Mouse (Mus musculus) heart, postnatal 14 days (tissue): ENCODE results near the gene Clock. TPM values are rescaled to one million over a fixed set of nuclear protein-coding genes. Genes with fewer than 3 reads are reported as not detected.

Source experiments
- DNase-seq, 2 experiments: peaks; one replicate each; pipeline ENCODE4 v3.0.0; 2021 to 2022
- intact Hi-C: fragments of 180-260 bp; cut with DNase I; formaldehyde crosslinking; loops from one replicate; pipeline ENCODE4 v1.15.1; 2025
- total RNA-seq, 2 experiments: library from RNA; stranded (reverse); gene quantifications; 2 replicates each; pipeline ENCODE4 v1.2.3; 2021

Clock gene
- total RNA-seq, 2 experiments from 2014 or later: 33.5 to 34.0 TPM

- intact Hi-C loops: no loop called here
- DNase-seq: no peak
These were observed 17.5 kb downstream of the Clock start for GRCm38 (mm10) chr5:76287062-76287461.

DNA sequence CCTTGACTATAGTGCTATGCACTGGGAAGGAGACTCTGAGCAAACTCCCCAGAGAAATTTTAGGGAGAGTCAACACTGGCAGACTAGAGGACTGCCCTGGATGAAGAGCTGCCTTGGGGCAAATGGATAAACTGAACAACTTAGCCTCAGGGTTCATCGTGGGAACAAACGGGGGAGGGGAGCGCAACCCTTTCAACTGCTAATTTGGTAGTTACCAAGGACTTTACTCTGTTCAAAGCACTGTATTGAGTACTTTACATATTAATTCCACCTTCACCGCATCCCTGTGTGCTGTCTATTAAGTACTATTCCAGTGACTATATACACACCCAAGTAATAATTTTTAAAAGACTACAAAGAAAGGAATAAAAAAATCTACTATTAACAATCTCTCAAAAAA lies 18.9 kb downstream of the Clock start:
- intact Hi-C loops: no loop called here
- DNase-seq: no peak

DNA sequence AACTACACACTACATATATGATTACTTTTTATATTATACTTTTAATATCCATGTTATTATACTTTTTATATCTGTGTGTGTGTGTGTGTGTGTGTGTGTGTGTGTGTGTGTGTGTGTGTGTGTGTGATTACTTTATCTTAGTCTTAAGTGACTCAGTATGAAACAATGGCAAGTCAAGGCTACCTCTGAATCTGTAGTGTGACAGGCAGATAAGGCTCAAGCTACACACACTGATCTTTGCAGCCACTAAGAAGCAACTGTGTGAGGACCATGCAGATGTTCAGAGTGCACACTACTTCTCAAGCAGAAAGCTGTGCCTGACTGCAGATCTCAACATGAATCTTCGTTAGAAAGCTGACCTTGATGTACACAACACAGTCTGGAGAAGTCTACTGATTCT lies 20.7 kb downstream of the Clock start:
- intact Hi-C loops: no loop called here
- DNase-seq: no peak

DNA sequence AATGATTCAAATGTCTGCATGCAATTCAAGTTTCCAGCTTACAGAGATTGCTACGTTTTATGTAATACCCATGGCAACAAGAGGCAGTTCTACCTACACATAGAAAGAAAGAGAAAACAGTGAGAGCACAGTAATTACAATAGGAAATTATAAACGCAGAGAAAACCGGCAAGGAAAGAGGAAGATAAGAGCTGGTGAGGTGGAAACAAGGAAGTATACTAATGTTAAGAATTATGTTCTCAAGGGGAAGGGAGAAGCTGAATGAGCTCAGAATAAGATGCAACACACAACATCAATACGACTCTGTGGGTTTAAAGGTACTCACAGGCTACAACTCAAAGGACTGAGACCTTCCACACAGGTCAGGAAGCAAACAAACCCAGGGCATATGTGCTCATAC lies 29.6 kb downstream of the Clock start:
- DNase-seq: no peak
- intact Hi-C loops: no loop called here

DNA sequence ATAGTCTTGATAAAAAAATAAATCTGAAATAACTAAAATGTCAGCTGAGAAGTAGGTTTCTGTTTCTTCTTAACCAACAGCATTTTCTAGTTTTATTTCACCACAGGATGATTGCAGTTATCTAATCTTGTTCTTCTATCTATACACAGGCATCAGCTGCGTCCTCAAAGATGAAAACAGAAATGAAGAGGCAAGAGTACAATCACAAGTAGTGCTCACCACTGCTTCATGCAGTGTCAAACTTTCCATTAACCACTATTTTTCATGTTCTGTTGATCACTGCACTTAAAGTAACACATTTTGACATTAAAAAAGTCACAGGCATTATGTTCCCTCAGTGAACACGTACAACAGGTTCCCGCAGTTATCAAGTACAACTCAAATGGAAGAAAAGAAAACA lies 53.6 kb downstream of the Clock start:
- DNase-seq: no peak
- intact Hi-C loops: no loop called here

DNA sequence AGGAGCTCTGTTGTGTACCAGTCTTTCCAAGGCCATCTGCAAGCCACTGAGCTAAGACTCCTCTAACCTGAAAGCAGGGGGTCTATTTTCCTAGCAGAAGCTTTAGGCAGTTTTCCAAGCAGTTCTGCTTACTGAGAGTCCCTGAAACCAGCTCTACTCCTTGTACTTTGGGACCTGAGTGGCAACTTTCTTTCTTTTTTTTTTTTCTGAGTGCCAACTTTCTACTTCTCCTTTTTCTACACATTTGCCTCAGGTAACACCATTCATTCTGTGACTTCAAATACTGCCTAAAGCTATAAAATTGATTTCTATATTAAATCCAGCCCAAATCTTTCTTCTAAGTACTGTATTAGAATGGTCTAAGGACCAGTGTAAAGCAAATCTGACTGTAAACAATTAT lies 58.1 kb downstream of the Clock start:
- intact Hi-C loops: loop anchor here (10.0 kb wide), 1 partner anchor 168 kb away; no protein-coding TSS in a partner anchor

DNA sequence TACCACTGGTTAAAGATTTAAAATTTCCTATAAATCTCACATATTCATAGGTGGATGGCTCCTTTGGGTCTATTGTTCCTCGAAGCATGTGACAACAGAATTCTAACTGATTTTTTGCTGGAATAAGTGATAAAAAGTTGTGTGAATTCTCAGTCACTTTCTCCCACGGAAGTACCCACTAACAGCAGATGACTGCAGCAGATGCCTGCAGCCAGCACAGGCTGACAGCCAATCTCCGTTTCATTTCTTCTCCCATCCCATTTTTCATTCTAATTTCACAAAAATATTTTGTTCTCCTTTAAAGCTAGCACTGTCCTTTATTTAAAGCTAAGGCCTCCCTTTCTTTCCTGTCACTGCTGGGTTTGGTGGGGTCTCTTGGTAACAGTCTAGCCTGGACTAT lies 59.2 kb downstream of the Clock start:
- no peak for DNase-seq
- intact Hi-C loops: loop anchor here (10.0 kb wide), 1 partner anchor 169 kb away; no protein-coding TSS in a partner anchor

More for the DNA sequence above, 58.1 kb downstream of the Clock start:
- no peak for DNase-seq

DNA sequence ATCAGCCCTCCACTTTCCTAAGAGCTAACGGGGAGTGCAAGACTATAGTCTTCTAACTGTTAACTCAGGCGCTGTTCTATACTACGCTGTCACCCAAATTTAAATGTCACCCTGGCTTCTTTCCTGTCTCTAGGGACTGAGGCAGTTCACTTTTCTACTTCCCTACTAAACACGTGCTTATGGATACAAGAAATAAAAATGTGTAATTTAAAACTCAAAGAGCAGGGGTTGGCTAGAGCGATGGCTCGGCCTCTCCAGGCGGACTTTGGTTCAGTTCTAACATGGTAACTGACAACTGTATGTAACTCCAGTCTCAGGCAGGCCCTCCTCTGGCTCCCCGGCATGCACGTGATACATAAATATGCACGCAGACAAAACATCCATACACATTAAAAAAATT lies 60.2 kb downstream of the Clock start:
- intact Hi-C loops: loop anchor here (10.0 kb wide), 1 partner anchor 170 kb away; no protein-coding TSS in a partner anchor

DNA sequence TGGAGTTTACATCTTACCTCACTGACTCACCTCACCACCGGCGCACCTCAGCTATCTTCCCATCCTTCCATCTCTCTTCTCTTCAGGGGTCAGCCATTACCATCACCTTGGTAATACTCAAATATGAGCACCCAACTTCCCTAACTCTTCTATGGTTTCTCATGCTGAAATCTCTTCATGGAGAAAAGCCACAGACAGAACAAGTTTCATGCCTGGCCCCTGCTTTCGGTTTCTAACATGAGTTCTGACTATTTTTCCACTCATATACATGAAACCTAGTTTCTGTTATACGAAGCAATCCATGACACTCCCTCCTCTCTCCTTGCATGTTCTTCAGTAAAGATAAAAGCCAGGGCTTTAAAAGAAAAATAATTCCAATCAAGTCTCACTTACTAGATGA lies 60.7 kb downstream of the Clock start:
- intact Hi-C loops: loop anchor here (10.0 kb wide), 1 partner anchor 171 kb away; no protein-coding TSS in a partner anchor

More for the DNA sequence above, 60.2 kb downstream of the Clock start:
- no peak for DNase-seq

GRCm38 (mm10) chr5:76243274-76243673 lies 61.3 kb downstream of the Clock start:
- no peak for DNase-seq
- intact Hi-C loops: loop anchor here (10.0 kb wide), 1 partner anchor 172 kb away; no protein-coding TSS in a partner anchor

More for the DNA sequence above, 60.7 kb downstream of the Clock start:
- no peak for DNase-seq

GRCm38 (mm10) chr5:76231171-76231855 lies 73.3 kb downstream of the Clock start:
- intact Hi-C loops: no loop called here
- DNase-seq: no peak

DNA sequence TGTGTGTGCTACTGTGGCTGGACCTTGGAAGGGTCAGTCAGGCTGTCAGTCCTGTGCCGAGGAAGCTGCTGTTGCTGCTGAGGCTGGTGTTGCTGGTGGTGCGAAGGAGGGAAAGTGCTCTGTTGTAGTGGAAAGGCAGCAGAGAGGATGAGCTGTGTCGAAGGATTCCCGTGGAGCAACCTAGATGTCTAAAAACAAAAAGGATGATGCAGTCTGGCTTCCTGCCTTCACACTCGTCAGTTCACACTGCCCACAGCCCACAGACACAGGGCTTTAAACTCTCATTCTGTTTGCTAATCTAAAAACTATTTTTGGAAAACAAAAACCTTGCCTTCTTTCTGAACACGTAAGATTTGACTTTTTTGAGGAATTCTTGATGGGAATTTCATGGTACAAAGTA lies 87.9 kb downstream of the Clock start:
- intact Hi-C loops: no loop called here
- DNase-seq: no peak

DNA sequence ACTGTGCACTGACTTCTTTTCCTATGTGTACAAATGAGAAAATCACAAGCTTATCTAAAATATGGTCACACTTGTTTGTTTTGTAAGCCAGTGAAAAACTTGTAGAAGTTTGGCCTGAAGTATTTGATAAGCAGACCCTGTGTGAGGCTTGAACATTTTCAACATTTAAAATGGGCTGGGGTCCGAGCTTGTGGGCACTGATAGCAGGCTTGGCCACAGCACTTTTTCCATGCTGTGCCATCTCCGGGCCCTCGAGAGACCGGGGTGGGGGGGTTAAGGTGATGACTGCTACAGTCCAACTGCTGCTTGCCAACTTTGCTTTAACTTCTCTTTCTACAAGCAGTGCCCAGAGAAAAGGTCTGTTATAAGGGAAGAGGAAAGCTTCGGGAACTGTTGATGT lies 96.5 kb downstream of the Clock start:
- DNase-seq: no peak
- intact Hi-C loops: loop anchor here (5.0 kb wide), 1 partner anchor 346 kb away; no protein-coding TSS in a partner anchor

GRCm38 (mm10) chr5:76205886-76206285 lies 98.7 kb downstream of the Clock start:
- no peak for DNase-seq
- intact Hi-C loops: loop anchor here (5.0 kb wide), 1 partner anchor 344 kb away; no protein-coding TSS in a partner anchor

DNA sequence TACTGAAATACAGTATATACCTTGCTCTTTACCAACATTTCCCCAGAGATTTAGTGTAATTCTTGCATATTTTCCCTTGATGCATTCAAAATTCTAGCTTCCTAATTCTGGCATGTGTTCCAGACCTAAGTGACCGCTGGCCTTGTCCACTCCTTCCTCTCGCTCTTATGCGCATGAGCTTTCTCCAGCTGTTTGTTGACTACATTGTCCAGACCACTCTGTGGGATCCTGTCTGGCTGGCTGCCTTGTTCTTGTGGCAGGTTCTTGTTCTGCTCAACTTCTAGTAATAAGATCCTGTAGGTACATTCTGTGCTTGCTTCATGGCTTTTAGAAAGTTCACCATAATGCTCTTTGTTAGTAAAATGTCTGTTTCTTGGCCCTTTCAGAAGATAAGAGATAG lies 101.4 kb downstream of the Clock start:
- peak; percentile 22 to 31 for DNase-seq
- intact Hi-C loops: no loop called here

DNA sequence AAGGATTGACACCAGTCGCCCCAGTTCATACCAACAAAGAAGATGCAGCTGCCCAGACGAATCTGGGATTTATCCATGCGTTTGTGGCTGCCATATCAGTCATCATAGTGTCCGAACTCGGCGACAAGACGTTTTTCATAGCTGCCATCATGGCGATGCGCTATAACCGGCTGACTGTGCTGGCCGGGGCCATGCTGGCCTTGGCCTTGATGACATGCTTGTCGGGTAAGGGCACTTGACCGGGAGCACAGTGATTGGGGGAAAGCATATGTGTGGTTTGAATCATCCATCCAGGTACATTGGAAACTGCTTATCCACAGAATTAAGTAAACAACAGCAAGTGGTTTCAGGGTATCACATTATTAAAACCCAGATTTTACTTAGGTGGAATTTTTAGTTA lies 105.2 kb downstream of the Clock start:
- DNase-seq: no peak
- intact Hi-C loops: no loop called here

- intact Hi-C loops: no loop called here
- no peak for DNase-seq
These were observed 110.1 kb downstream of the Clock start for GRCm38 (mm10) chr5:76194377-76194945.

DNA sequence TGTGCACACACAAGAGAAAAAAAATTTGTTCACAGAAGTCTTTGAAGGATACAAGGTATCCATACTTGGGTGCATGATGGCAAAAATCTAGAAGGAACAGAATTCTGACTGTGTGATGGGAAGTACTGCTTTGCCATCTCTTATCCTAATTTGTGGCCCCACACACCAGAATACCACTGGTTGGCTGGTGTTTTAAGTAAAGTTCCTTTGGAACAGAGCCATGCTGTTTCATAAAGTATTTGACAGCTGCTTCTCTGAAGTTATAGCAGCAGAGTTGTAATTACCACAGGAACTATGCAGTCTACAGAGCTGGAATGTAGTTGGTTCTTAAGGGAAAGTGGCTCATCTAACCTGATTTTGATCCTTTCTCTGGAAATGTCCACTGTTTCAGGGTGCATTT lies 111.5 kb downstream of the Clock start:
- intact Hi-C loops: no loop called here
- DNase-seq: no peak

- DNase-seq: no peak
- intact Hi-C loops: no loop called here
These were observed 114.0 kb downstream of the Clock start for GRCm38 (mm10) chr5:76190609-76191008.

GRCm38 (mm10) chr5:76187885-76188284 lies 116.7 kb downstream of the Clock start:
- intact Hi-C loops: no loop called here
- DNase-seq: no peak

DNA sequence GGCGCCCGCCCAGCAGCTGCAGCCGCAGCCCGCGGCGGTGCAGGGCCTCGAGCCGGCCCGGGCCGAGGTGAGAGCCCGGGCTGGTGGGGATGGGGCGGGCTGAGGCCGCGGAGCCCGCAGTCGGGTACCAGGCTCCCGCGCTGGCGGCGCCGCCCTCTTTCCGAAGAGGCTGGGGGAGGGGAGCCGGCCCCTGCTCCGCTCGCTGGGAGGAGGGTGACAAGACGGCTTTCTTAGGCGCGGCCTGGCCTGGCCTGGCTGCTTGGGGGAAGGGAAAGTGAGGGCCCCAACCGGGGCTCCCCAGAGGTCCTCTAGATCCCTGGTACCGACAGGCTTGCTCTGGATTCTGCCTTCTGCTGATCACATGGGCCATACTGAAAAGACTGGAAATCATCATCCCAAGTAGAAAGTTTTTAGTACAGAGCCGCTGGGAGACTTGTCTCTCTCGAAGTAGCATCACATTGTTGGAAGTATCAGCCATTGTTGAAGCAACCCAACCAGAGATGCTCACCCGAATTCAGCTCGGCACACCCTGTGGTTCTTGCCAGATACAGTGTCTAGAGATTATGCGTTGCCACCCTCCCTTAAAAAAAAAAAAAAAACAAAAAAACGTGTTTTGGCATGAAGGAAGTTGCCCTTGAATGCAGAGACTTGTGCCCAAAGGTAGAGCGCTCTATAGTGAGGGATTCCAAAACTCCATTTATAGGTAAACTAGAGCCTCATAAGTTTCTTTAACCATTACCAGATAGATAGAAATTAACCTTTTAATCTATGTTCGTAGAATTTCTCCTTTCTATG lies 120.1 kb downstream of the Clock start:
- intact Hi-C loops: loop anchor here (2.0 kb wide), 1 partner anchor 44 kb away; the partner anchor contains the start of gene Srd5a3
- DNase-seq: peak; percentile 76 to 80
